Comparison of ENCODE assay signal across 15 mouse cellular contexts in the genomic region with DNA sequence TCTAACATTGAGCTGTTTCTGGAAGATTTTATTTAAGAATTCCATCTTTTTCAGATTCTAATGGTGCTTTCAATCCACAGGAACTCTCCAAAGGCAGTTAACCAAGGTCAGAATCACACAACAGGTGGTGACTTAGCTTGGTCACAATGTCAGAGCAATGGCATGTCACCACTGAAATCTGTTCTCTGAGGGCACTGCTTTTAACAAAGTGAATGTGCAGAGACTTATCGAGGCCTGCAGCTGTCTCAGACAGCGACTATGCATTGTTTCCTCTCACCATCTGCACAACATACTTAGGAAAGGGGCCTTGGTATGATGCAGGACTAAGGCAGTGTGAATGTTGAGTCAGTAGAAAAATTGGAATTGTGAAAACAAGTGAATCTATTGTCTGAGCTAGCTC.
"Had no signal": no experiment of that assay in that cellular context is flagged by ENCODE, and none has a peak within 500 bp of the region (broad histone marks: within the 10 kb centered on the region; RNA-seq: fewer than 3 reads in every experiment).

No protein-coding gene starts in this region.

- H3K9ac ChIP-seq: lung, embryonic 14.5 days; midbrain, embryonic 12.5 days; neural tube, embryonic 12.5 days; stomach, embryonic 15.5 days had no signal

- H3K4me1 ChIP-seq: midbrain, embryonic 10.5 days; midbrain, embryonic 12.5 days; neural tube, embryonic 12.5 days; stomach, embryonic 15.5 days had no signal

- H3K36me3 ChIP-seq: midbrain, embryonic 10.5 days; midbrain, embryonic 12.5 days; neural tube, embryonic 12.5 days; stomach, embryonic 15.5 days had no signal

- DNase-seq: lung, adult 18-20 months; lung, embryonic 14.5 days; lung, postnatal 10 days; lung, postnatal 4 days; midbrain, embryonic 14.5 days; right cerebral cortex, postnatal 14 days; thymus, adult 2 months; thymus, postnatal 25 days; thymus, postnatal 4 days had no signal

- H3K9me3 ChIP-seq: midbrain, embryonic 12.5 days; stomach, embryonic 15.5 days had no signal

- H3K4me3 ChIP-seq: midbrain, embryonic 10.5 days; midbrain, embryonic 12.5 days; neural tube, embryonic 12.5 days; stomach, embryonic 15.5 days had no signal

- H3K27ac ChIP-seq: midbrain, embryonic 10.5 days; midbrain, embryonic 12.5 days; neural tube, embryonic 12.5 days; stomach, embryonic 15.5 days; stomach, postnatal 0 days had no signal

- H3K27me3 ChIP-seq: midbrain, embryonic 12.5 days; neural tube, embryonic 12.5 days; stomach, embryonic 15.5 days had no signal

- ATAC-seq: midbrain, embryonic 16.5 days had no signal

- H3K4me2 ChIP-seq: lung, embryonic 14.5 days; midbrain, embryonic 12.5 days; neural tube, embryonic 12.5 days; stomach, embryonic 15.5 days had no signal
